Mouse (Mus musculus): ENCODE results near the gene Arrdc2.

Gene Arrdc2

DNA sequence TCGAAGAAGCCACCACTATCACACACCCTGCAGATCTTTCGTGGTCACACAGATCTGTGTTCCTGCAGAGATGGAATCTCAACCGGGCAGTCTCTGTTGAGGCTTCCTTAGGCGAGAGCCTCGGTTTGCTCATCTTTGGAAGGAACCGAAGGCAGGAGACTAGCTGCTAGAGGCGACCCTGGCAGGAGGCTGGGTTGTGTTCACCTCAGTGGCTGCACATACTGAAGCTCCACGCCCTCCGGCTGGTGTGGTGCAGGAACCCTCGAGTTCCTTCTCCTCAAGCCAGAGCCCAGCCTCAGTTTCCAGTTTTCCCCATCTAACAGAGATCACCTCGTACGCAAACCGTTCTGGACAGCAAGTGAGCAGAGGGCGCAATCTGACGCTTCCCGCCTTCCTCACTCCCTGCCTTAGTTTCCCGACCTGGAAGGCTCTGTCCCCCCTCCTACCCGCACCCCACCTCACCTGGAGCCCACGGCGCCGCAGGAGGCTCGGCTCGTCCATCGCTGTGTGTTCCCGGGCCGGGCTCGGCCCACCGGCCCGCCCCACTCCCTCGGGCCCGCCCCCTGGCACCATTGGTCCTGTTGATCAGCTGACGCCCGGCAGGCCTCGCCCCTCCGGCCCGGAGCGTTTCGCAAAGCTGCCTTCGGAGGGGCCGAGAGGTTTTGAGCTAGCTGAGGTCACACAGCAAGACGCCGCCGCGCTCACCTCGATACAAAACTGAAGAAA, 34.9 kb downstream of the Arrdc2 start, which contains the start of gene Mast3:
Gene Mast3 (minus strand): TSS at position 574 of the 726 bp plus-strand sequence.
- DNase-seq, result peak; percentile 88

DNA sequence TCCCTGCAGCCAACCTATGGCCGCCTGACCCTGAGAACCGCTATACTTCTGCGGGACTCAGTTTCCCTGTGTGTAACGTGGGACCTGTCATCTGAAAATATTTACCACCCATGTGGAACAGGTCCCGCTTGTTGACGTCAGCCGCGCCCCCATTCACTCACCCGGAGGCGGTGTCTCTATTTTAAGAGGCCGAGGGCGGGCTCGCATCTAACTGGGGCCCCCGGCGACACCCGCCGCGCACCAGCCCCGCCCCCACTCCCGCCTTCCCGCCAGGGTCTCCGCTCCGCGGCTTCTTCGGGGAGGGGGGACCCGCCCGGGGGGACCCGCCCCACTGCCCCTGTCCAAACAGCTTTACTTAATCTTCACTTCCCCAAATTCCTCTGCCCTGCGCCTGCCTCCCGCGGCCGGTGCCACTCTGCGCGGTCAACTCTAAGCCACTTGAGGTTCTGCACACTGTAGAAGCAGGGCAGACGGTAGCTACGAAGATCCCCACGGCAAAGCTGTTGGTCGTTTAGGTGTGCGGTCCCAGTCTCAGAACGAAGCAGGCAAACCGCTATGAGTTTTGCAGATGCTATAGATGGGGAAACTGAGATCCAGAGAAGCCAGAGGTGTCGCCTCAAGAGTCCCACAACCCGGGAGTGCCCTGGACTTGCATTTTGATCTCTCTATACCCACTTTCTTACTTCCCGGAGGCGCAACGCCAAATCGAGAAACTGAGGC, 35.6 kb downstream of the Arrdc2 start:
- DNase-seq, result peak; percentile 88

DNA sequence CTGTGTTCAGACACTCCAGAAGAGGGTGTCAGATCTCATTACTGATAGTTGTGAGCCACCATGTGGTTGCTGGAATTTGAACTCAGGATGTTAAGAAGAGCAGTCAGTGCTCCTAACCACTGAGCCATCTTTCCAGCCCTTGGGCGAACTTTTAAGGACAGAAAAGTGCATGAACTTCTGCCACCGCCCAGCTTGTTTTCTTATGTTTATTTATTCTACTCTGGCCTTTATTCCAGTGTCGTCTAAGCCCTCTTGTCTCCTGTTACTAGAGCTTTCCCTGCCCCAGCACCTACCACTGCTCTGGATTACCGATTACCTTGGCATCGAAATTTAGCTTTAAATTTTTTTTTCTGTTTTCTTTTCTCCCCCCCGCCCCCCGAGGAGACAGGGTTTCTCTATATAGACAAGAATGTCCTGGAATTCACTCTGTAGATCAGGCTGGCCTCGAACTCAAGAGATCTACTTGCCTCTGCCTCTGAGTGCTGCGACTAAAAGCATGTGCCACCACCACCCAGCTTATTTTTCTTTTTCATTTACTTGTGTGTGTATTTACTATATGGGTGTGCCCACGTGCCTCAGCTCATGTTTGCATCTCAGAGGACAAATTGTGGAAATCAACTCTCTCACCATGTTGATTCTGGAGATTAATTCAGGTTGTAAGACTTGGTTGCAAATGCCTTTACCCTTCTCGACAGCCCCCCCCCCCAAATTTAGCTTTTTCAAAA, 36.6 kb downstream of the Arrdc2 start:
- no peak for DNase-seq

DNA sequence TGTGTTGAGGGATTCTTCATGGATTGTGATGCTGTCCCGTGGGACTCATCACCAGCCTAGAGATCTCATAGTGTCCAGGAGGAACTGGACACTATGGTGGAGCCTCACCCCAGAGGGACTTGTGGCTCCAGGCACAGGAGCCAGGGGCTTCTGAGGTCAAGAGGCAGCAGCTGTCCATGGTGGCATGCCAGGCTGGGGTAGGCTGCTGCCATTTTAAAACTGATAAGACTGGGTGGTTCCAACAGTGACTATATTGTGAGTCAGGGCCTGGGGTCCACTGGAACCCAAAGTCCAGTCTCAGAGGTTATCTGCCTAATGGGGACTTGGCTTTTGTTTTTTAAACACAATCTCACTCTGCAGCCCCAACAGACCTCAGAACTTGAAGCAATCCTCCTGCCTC, 37.7 kb downstream of the Arrdc2 start:
- DNase-seq, result no peak

DNA sequence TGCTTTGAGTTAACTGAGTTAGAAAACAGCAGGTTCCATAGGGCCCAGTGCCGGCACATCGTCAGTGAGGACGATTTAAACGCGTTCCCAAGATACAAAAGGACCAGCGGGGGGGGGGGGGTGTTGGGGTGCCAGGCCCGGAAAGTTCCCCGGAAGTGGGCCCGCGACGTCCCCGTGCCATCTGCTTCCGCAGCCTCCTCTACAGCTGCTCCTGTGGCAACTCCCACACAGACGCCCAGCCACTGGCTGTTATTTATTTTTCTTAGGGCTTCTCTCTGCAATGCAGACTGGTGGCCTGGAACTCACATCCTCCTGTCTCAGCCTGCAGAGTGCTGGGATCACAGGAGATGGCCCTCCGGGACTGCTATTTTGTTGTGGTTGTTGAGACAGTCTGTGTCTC, 38.4 kb downstream of the Arrdc2 start:
- DNase-seq, result peak; percentile 90

DNA sequence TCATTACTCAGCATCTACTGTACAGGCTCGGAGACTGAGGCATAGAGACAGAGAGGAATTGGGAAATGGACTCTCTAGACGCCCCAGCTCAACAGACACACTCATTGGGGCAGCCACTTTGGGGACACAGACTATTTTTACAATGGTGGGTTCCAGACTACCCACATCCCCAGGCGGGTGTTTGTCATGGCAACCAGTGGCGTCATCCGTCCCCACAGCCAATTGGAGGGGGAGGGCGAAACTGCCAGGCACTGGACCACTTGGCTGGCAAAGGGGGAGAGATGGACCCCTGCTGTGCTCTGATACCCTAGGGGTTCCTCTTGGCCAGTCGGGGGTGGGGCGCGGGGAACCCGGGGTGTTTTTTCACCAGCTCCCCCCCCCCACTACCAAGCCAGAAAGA, 38.9 kb downstream of the Arrdc2 start:
- peak; percentile 81 for DNase-seq

DNA sequence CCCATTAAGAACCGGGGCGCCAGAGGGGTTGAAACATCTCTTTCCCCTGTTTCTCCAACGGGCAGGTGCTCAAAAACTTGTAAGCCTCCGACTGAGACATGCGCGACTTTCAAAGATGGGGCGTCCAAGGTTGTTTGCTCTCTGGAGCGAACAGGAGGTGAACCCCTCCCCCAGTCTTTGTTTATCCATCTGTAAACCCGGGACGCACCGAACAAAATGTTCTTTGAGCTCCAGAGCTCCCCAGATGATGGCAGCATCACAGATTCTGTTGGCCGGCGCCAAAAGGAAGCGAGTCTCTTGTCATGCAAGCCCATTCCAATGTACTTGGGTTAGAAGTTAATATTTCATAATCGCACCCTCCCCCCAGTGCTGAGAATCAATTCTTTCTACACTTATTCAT, 41.2 kb downstream of the Arrdc2 start:
- DNase-seq, result peak; percentile 77

DNA sequence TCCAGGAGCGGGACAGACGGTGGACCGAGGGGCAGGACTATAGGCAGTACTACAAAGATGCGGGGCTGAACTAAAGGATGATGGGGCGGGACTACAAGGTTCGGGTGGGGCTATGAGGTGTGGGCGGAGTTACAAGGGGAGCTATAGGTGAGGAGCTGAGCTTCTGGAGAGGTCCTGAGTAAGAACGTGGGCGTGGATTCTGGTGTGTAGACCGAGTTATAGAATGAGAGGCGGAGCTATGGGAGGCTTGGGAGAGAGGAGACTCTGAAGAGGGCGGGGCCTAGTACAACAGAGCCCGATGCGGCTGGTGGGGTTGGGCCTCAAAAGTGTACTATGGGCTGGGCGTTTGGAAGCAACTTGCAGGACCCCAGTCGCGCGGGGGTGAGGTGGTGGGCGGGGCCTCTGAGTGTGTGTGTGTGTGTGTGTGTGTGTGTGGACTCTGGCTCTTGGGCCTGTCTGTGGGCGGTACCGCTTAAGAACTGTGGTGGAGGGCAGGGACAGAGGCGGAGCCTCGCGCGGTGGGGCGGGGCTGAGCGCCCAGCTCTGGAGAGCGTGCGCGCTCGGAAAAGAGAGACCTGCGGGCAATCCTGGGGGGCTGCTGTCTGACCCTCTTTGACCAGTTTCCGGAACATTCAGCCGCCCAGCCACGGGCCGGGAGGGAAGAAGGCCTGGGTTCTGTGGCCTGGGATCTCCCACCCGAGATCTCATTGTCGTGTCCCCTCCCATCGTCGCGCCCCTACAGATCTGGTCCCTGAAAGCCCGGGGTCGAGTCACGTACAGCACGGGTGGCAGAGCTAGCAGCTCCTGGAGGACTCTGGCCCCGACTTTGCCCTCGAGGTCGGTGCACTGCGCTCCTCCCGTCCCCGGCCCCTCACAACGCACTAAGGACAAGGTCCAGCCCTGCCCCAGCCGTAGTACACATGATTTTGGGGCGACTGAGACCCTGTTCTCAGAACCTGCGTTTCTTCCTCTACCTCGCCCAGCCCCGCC, 42.1 kb downstream of the Arrdc2 start:
- DNase-seq, result peak; percentile 94

DNA sequence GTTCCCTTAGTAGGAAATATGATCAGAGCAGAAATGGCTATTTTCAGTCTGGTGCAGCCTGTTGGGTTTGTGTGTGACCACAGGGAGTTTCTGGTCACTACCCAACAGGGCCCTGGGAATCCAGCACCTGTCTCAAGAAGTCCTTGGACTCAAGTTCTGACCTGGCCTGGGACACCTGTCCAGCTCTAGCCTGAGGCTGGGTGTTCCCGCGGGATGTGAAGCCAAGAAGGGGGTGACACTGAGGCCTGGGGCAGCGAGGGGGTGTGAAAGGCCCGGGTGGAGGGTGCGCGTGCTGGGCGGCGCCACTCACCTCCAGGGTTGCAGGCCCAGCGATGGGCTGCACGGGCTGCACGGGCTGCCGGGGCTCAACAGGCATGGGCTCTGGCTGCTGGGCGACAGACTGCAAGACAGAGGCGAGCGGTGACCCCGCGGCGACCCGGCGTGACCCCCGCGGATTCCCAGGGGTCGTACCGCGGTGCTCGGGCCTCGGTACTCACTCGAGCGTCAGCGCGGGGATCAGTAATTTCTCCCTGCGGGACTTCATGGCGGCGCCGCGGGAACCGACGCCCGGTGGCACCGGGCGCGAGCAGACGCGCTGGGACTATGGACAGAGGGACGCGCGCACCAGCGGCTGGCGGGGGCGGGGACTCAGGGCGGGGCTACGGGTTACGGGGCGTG, 43.0 kb downstream of the Arrdc2 start:
- DNase-seq, result peak; percentile 12

DNA sequence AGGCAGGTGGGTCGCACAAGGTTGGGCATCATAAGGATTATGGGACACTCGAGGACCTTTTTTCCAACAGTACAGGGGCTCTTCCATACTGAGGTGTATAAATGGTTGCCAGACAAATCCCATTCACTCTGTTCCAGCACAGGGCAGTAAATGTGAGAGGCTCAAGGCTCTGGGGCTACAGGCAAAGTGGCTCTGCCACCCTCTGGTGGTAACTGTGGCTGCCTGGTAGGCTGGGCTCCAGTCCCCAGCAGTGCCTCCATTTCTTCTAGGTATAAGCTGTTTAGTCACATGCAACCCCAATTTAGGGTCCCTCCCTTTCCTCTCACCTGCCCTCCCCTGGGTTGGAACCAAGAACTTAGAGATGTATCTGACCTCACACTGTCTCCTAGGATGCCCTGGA, 44.1 kb downstream of the Arrdc2 start:
- no peak for DNase-seq

DNA sequence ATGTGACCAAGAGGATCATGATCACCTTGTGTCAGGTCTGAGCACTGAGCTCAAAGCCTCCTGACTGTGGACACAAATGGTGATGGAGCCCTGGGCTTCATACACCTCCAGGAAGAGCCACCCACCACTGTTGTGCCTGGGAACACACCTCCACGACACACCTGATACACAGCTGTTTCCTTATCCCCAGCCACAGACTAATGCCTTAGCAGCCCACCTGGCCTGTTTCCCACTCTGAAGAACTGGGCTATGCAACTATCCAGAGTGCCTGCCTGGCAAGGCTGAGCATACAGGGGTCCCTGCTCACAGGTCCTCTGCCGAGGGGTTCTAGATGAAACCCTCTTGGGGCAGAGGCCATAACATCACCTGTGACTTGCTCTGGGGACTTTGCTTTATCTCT, 45.3 kb downstream of the Arrdc2 start:
- DNase-seq, result no peak

DNA sequence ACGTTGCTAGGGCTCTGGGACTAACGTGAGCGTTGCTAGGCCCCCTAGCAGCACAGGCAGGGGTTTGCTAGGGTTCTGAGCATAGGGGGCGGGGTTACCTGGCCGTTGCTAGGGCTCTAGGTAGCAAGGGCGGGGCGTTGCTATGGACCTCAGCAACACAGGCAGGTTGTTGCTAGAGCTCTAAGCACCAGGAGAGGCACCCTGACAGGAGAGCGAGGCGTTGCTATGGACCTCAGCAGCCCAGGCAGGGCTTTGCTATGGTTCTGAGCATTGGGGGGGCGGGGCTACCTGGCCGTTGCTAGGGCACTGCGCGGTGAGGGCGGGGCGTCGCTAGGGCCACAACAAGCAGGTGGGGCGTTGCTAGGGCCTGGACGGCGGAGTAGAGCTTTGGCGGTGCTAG, 46.8 kb downstream of the Arrdc2 start:
- no peak for DNase-seq

DNA sequence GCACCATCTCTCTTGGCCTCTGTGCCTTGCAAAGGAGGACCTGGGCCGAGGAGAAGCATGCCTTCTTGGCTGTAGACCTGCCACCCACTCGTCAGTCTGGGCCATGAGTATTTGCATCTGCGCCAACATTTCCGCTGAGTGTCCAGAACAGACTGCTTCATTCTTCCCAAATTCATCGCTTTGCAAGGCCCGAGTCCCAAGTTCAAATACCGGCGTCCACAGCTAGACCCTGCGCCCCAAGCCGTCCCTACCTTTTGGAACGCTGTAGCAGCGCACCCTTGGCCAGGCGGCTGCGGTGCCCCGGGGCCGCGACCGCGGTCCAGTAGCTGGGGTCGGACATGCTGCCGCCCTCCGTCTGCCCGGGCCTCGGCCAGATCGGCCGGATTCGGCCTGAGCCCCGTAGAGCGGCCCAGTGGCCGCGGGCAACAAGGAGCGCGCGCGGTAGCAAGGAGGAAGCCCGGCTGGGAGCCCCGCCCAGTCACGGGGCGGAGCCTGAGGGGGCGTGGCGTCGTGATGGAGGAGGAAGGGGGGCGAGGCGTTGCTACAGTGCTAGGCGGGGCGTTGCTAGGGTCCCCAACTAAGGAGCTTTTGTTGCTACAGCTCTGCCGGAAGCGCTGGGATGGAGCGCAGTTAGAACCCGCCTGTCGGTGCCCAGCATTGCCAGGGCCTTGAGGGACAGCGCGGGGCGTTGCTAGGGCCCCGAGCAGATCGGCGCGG, 47.4 kb downstream of the Arrdc2 start:
- peak; percentile 96 for DNase-seq

DNA sequence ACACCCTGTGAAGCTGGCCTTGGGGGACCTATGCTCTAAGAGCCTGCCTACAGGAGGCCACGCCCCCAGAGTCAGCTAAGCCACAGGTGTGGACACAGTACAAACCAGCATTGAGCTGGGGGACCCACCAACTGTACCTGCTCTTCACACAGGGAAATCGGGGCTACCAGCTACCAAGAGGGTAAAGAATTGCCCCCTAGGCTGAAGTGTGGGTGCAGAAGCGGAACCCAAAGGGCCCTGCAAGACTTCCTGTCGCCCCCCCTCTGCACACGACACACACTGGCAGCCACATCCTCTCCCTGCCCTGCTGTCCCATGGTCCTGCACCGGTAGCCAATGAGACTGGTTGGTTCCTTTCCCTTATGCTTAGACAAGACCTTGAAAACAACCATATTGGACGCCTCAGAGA, 48.2 kb downstream of the Arrdc2 start:
- DNase-seq, result no peak

DNA sequence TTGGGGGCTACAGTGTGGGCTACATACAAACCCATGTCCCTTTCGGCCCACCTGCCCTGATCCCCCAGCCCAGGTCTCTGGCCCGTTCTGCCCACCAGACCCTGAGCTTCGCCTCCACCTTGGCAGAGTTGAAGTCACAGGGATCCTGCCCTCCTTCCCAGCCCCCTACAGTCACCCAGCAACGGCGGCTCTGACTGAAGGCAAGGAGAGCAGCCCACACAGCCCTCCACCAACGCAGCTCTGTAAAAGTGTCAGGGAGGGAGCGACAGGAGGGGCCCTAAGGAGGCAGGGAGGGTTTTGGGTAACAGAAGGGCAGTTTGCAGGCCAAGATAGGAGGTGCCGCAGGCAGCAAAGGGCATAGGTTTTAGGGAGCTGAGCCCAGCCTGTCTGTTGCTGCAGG, 48.7 kb downstream of the Arrdc2 start:
- peak; percentile 79 for DNase-seq

DNA sequence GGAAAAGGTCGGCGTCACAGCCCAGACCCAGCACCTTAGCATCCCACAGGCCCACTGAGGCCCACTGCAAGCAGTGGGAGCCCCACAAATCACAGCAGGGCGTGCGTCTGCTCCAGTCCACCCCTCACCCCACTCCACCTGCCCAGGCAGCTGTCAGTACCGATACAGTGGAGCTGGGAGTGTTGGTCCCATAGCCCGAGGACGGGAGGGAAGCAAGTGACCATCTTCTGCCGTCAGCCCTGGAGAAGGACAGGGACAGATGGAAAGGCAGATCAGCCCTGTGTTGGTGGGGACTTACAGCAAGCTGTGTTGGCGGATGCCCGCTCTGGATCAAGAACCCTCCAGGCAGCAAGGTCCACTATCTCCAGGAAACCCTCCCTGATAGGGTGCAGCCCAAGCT, 50.5 kb downstream of the Arrdc2 start:
- DNase-seq, result no peak

DNA sequence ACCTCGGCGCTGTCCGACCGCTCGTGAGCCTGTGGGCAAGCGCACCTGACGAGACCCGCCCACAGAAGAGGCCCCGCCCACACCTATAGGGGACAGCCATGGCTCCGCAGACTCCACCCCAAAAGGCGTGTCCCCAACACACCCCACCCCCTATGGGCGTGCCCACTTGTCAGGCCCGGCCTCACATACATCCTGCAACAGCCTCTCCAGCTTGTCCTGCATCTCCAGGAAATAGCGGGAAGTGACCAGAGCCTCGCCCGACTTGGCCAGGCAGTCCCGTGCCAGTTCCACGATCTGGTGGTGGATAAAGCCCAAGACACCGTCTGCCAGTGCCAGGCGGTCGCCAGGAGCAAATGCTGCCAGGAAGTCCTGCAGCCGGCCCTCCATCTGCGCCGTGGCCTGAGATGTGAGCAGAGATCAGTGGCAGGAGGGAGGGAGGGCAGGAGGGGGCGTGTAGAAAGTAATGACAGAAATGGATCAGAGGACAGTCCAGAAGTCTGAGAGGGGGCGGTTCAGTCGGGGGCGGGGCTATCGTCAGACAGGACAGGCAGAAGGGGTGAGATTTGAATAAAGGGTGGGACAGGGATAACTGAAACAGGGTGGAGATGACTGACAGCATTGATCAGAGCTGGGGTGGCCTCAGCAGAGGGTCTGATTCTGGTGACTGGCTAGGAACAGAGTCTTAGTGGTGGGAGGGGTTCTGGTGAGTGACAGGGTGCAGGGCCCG, 51.4 kb downstream of the Arrdc2 start:
- DNase-seq, result no peak

DNA sequence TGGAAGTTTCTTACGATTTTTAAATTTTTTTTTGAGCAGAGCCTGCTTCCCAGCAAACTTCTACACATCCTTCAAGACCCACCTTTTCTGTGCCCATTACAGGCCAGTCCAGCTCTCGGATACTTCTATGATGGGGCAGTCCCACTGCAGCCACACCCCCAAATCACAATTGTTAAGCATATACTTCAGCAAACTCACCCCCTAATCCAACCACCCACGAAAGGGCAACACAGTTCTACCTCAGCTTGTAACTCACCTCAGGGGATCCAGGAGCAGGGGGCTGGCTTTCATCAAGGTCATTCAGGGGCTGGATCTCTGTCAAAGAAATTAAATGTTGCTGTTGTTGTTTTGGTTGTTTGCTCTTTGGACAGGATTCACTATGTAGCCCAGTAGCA, 52.5 kb downstream of the Arrdc2 start:
- no peak for DNase-seq

DNA sequence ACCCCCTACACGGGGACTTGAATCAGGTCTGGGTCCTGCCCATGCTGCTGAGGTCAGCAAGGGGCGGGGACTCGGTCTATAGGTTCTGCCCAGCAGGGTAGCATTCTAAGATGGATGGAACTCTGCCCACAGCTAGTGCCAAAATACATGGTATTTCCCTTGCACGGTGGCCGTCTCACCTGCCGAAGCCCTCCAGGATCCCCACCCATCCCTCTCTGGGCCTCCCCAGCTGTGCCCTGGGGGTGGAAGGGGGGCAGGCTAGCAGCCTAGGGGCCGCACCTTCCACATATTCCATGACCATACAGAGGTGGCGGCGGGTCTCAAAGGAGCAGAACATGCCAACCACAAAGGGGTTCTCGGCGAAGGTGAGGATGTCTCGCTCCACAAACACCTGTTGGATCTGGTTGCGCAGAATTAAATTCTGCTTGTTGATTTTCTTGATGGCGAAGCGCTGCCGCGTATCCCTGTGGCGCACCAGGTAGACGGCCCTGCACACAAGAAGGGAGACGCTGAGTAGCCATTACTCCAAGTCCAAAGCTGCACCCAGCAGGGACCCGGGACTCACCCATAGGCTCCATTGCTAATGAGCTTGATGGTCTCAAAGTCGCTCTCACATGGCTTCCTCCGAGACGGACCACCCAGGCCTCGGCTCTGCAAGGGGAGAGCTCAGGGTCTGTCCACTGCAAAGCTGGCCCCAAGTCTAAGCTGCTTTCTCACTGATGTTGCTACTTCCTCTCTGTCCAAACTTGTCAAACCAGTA, 53.0 kb downstream of the Arrdc2 start:
- no peak for DNase-seq

Data from right cerebral cortex, adult 18-20 months (tissue).